11 mouse cellular contexts compared by ENCODE assay signal in genomic region chr1:43250281-43250680, GRCm38 (mm10). TPM values are rescaled to one million over a fixed set of nuclear protein-coding genes. Genes with fewer than 3 reads are reported as not detected.
A peak's percentile ranks its signal among the peaks of the same experiment; 100 is the strongest.
DNase-seq lines count a peak whose midpoint lies in the region; ATAC-seq and TF ChIP-seq lines count a peak whose summit lies in the region.
"Had no signal": no experiment of that assay in that cellular context is flagged by ENCODE, and none has a peak within 500 bp of the region (broad histone marks: within the 10 kb centered on the region; RNA-seq: fewer than 3 reads in every experiment).

No protein-coding gene starts in this region.

- H3K27me3 ChIP-seq in liver, adult 2 months (ENCODE audit: control insufficient read depth, insufficient read depth, low read length) = no peaks in the 10 kb centered on the region
- H3K27me3 ChIP-seq in liver, postnatal 0 days (ENCODE audit: insufficient read depth, low read length) = no peaks in the 10 kb centered on the region
- H3K27me3 ChIP-seq in stomach, postnatal 0 days (ENCODE audit: control insufficient read depth, insufficient read depth, low read length) = no peaks in the 10 kb centered on the region
- H3K27me3 ChIP-seq: megakaryocyte, embryonic 14.5 days had no signal

- no peak overlapping the region for H3K4me2 ChIP-seq in liver, postnatal 0 days (ENCODE audit: low read depth, low read length)
- H3K4me2 ChIP-seq in stomach, postnatal 0 days (replicated peaks; ENCODE audit: low read depth) = no peak overlapping the region

- peak; percentile 91 for DNase-seq in liver, adult 2 months (ENCODE audit: extremely low read depth, low read depth, low spot score)
- no peak for DNase-seq in liver, postnatal 0 days
- peak; percentile 44 to 57 for DNase-seq in adrenal gland, postnatal 36 days
- DNase-seq in gastrocnemius, postnatal 4 days (ENCODE audit: low spot score in 2 of 2) = peak; percentile 29 to 52
- DNase-seq in kidney, postnatal 10 days = peak; percentile 58
- DNase-seq in stomach, postnatal 0 days (ENCODE audit: low spot score) = no peak
- DNase-seq: thymus, postnatal 36 days had no signal

- no peak for ATAC-seq in liver, postnatal 0 days
- no peak for ATAC-seq in stomach, postnatal 0 days (ENCODE audit: low FRiP score, low TSS enrichment)
- no peak for ATAC-seq in activated CD4-positive, CD25-positive, alpha-beta regulatory T cell, adult 4 months

- WGBS in liver, adult 2 months = 32% methylated on average over 6 of the region's 6 CpGs
- whole genome bisulfite sequencing in liver, postnatal 0 days (ENCODE audit: insufficient replicate concordance) = 75% methylated on average over 6 of the region's 6 CpGs
- 75% methylated on average over 6 of the region's 6 CpGs for WGBS in stomach, postnatal 0 days

- no peak overlapping the region for H3K4me3 ChIP-seq in liver, adult 2 months (ENCODE audit: insufficient read depth, low read depth, low read length)
- no peak overlapping the region for H3K4me3 ChIP-seq in liver, postnatal 0 days (ENCODE audit: low read depth, low read length)
- H3K4me3 ChIP-seq in stomach, postnatal 0 days (ENCODE audit: low read depth, low read length) = no peak overlapping the region
- H3K4me3 ChIP-seq: megakaryocyte, embryonic 14.5 days had no signal

- no peak overlapping the region for H3K27ac ChIP-seq in liver, adult 2 months (replicated peaks; ENCODE audit: insufficient read depth, low read depth, low read length)
- H3K27ac ChIP-seq in liver, postnatal 0 days (ENCODE audit: low read depth) = no peak overlapping the region
- no peak overlapping the region for H3K27ac ChIP-seq in stomach, postnatal 0 days (replicated peaks)
- H3K27ac ChIP-seq: liver, embryonic 14.5 days had no signal

- no peak for TF ChIP-seq EP300 in liver, postnatal 0 days (IDR thresholded peaks at IDR 0.05; ENCODE audit: low read depth)
- TF ChIP-seq EP300 in stomach, postnatal 0 days (optimal IDR thresholded peaks at IDR 0.05) = no peak

- H3K79me2 ChIP-seq in liver, adult 2 months (ENCODE audit: control insufficient read depth, insufficient read depth, low read length) = no peaks in the 10 kb centered on the region

- no peak for TF ChIP-seq CTCF in liver, adult 2 months (IDR thresholded peaks at IDR 0.05; ENCODE audit: low read depth, low read length)
- TF ChIP-seq CTCF in liver, postnatal 0 days (IDR thresholded peaks at IDR 0.05; ENCODE audit: low read depth) = no peak
- TF ChIP-seq CTCF in stomach, postnatal 0 days (IDR thresholded peaks at IDR 0.05; ENCODE audit: low read depth) = no peak

- H3K9me3 ChIP-seq in liver, postnatal 0 days (ENCODE audit: low read length) = no peaks in the 10 kb centered on the region
- H3K9me3 ChIP-seq in stomach, postnatal 0 days (ENCODE audit: control insufficient read depth, low read length) = no peaks in the 10 kb centered on the region

- no peak overlapping the region for H3K9ac ChIP-seq in liver, adult 2 months (ENCODE audit: low read depth, low read length)
- H3K9ac ChIP-seq in liver, postnatal 0 days (replicated peaks) = no peak overlapping the region
- H3K9ac ChIP-seq in stomach, postnatal 0 days (ENCODE audit: low read length) = no peak overlapping the region
- H3K9ac ChIP-seq: liver, embryonic 14.5 days had no signal

- H3K36me3 ChIP-seq in liver, adult 2 months (ENCODE audit: control insufficient read depth, insufficient read depth, low read length) = no peaks in the 10 kb centered on the region
- H3K36me3 ChIP-seq in liver, postnatal 0 days (replicated peaks; ENCODE audit: insufficient read depth, low read length) = no peaks in the 10 kb centered on the region
- H3K36me3 ChIP-seq in stomach, postnatal 0 days (ENCODE audit: control insufficient read depth, insufficient read depth, low read length) = no peaks in the 10 kb centered on the region

- TF ChIP-seq POLR2A in liver, adult 2 months (IDR thresholded peaks at IDR 0.05; ENCODE audit: extremely low read depth, insufficient read depth, low read length) = no peak

- H3K4me1 ChIP-seq in liver, adult 2 months (ENCODE audit: control insufficient read depth, insufficient read depth, low read length) = no peaks in the 10 kb centered on the region
- no peaks in the 10 kb centered on the region for H3K4me1 ChIP-seq in liver, postnatal 0 days (ENCODE audit: insufficient read depth)
- H3K4me1 ChIP-seq in stomach, postnatal 0 days (replicated peaks; ENCODE audit: control insufficient read depth, insufficient read depth) = no peaks in the 10 kb centered on the region
- H3K4me1 ChIP-seq: megakaryocyte, embryonic 14.5 days had no signal

RNA-seq across cellular contexts. Expression of gene Fhl2, which starts 53.5 kb away (rescaled TPM):
- total RNA-seq in liver, adult 2 months (2014; rRNA removed) = 0.28 and 0.47 TPM in 2 replicates
- polyA plus RNA-seq in liver, adult 2 months (2012; rRNA removed) = 0.39 and 0.71 TPM in 2 replicates
- polyA plus RNA-seq in liver, postnatal 0 days (2015; fragmentation: Nextera tagmentation; extraction: Ambion mirVana) = 2.0 and 2.4 TPM in 2 replicates
- total RNA-seq in adrenal gland, postnatal 36 days (2021) = 10 to 100 TPM; 25.4 to 27.6 TPM
- 10 to 100 TPM; 28.0 to 33.3 TPM for total RNA-seq in gastrocnemius, postnatal 4 days (2021)
- polyA plus RNA-seq in stomach, postnatal 0 days (2015; fragmentation: Nextera tagmentation; extraction: Ambion mirVana) = 124 and 126 TPM in 2 replicates
- 1 to 10 TPM; 3.0 to 3.3 TPM for polyA plus RNA-seq in activated CD4-positive, CD25-positive, alpha-beta regulatory T cell, adult 4 months (2017; shearing (Covaris generic))
- total RNA-seq: hematopoietic stem cell, adult 5-6 weeks had no signal

Comparison
In these comparisons a context has a peak if more than half of its experiments do, and no peak if none do; other contexts are left out.
1. DNase-seq: peak in liver, adult 2 months (single experiment), adrenal gland, postnatal 36 days (2 of 2), gastrocnemius, postnatal 4 days (2 of 2) and kidney, postnatal 10 days (single experiment); none in liver, postnatal 0 days (single experiment) and stomach, postnatal 0 days (single experiment).
2. RNA of gene Fhl2, which starts 53.5 kb away (polyA plus RNA-seq): 124 to 126 TPM in stomach, postnatal 0 days; 3.0 to 3.3 TPM in activated CD4-positive, CD25-positive, alpha-beta regulatory T cell, adult 4 months, 2.0 to 2.4 TPM in liver, postnatal 0 days and 0.39 to 0.71 TPM in liver, adult 2 months; every median in the first group is over 10 times any median in the second.